Mouse (Mus musculus) CH12.LX (cell line): ENCODE measurements around the gene Nsun2. TPM values are rescaled to one million over a fixed set of nuclear protein-coding genes. Genes with fewer than 3 reads are reported as not detected.

Source experiments
- DNase-seq: peaks from one replicate; pipeline ENCODE4 v3.0.0-alpha.2; 2013; ENCODE audit errors: extremely low read depth
- H3K27ac ChIP-seq: 2 replicates; pipeline ENCODE4 v1.5.1; 2012; ENCODE audit warnings: low read depth, mild to moderate bottlenecking, control low read depth, moderate library complexity; ENCODE audit not compliant: insufficient read depth
- H3K27me3 ChIP-seq: replicated peaks from 2 replicates; pipeline ENCODE3; 2012; ENCODE audit warnings: inconsistent platforms
- H3K36me3 ChIP-seq, 2 experiments: replicated peaks in 1 of 2; 2 replicates each; pipeline versions ENCODE3 to v1.6.1; 2012; ENCODE audit warnings: inconsistent platforms in 1 of 2, low read length in 1 of 2, mild to moderate bottlenecking in 1 of 2, mixed read lengths in 1 of 2, moderate library complexity in 1 of 2; ENCODE audit not compliant: control insufficient read depth in 1 of 2, insufficient read depth in 1 of 2
- H3K4me1 ChIP-seq, 2 experiments: 2 replicates each; pipeline ENCODE4 v1.6.1; 2012; ENCODE audit warnings: inconsistent platforms in 1 of 2, moderate library complexity in 1 of 2; ENCODE audit not compliant: insufficient read depth in 2 of 2, control insufficient read depth in 1 of 2
- H3K4me2 ChIP-seq: 2 replicates; pipeline ENCODE4 v1.6.1; 2012; ENCODE audit warnings: low read depth, mild to moderate bottlenecking, control low read depth; ENCODE audit not compliant: poor library complexity, insufficient read depth, severe bottlenecking
- H3K4me3 ChIP-seq, 3 experiments: fragments of 150-350 bp in 1 of 3; sonication (generic) in 1 of 3; replicated peaks in 1 of 3; 2 replicates each; pipeline versions ENCODE3 to v1.5.1; 2011 to 2012; ENCODE audit warnings: low read depth in 2 of 3, low read length in 2 of 3, mild to moderate bottlenecking in 2 of 3, moderate library complexity in 2 of 3, control low read depth in 1 of 3, improper control_type of control experiment in 1 of 3, inconsistent platforms in 1 of 3, mixed read lengths in 1 of 3; ENCODE audit not compliant: poor library complexity in 1 of 3
- H3K79me2 ChIP-seq: replicated peaks from 2 replicates; pipeline ENCODE4 v1.6.1; 2012; ENCODE audit warnings: mild to moderate bottlenecking, moderate library complexity; ENCODE audit not compliant: control insufficient read depth, poor library complexity, insufficient read depth, severe bottlenecking; ENCODE audit errors: extremely low read depth
- H3K9ac ChIP-seq: 2 replicates; pipeline ENCODE4 v1.6.1; 2012; ENCODE audit warnings: low read depth, mild to moderate bottlenecking, control low read depth, moderate library complexity; ENCODE audit not compliant: insufficient read depth
- H3K9me3 ChIP-seq: replicated peaks from 2 replicates; pipeline ENCODE3; 2012; ENCODE audit warnings: low read length, inconsistent platforms, mixed read lengths
- BHLHE40 ChIP-seq: IDR thresholded peaks from 2 replicates; pipeline ENCODE4 v1.6.1; 2011; ENCODE audit warnings: mild to moderate bottlenecking, low read depth, low read length, improper control_type of control experiment
- CTCF ChIP-seq, 2 experiments: IDR thresholded peaks in 1 of 2; conservative IDR thresholded peaks in 1 of 2; 2 replicates each; pipeline ENCODE4 v1.5.1; 2011 to 2012; ENCODE audit warnings: low read depth in 2 of 2, low read length in 2 of 2, improper control_type of control experiment in 1 of 2, inconsistent platforms in 1 of 2, mild to moderate bottlenecking in 1 of 2, moderate library complexity in 1 of 2
- ELF1 ChIP-seq: IDR thresholded peaks from 2 replicates; pipeline ENCODE4 v1.6.1; 2014; ENCODE audit warnings: low read depth, mild to moderate bottlenecking, inconsistent platforms, low read length, improper control_type of control experiment
- ETS1 ChIP-seq: conservative IDR thresholded peaks from 2 replicates; pipeline ENCODE4 v1.6.1; 2012; ENCODE audit warnings: low read depth, mild to moderate bottlenecking, inconsistent platforms, low read length, improper control_type of control experiment, moderate library complexity
- IRF4 ChIP-seq: IDR thresholded peaks from 2 replicates; pipeline ENCODE4 v1.6.1; 2014; ENCODE audit warnings: low read depth, mild to moderate bottlenecking, inconsistent platforms, low read length, improper control_type of control experiment
- JUND ChIP-seq: conservative IDR thresholded peaks from 2 replicates; pipeline ENCODE4 v1.6.1; 2011; ENCODE audit warnings: low read depth, low read length, improper control_type of control experiment
- MAZ ChIP-seq: IDR thresholded peaks from 2 replicates; pipeline ENCODE4 v1.6.1; 2012; ENCODE audit warnings: low read depth, mild to moderate bottlenecking, inconsistent platforms, low read length, improper control_type of control experiment, moderate library complexity
- MEF2A ChIP-seq: IDR thresholded peaks from 2 replicates; pipeline ENCODE4 v1.6.1; 2014; ENCODE audit warnings: low read depth, mild to moderate bottlenecking, inconsistent platforms, low read length, improper control_type of control experiment, borderline replicate concordance
- MYC ChIP-seq: IDR thresholded peaks from 2 replicates; pipeline ENCODE4 v1.6.1; 2011; ENCODE audit warnings: low read depth, mild to moderate bottlenecking, improper control_type of control experiment, low read length
- NELFE ChIP-seq: IDR thresholded peaks from 2 replicates; pipeline ENCODE4 v1.6.1; 2011; ENCODE audit warnings: low read depth, low read length, improper control_type of control experiment
- POLR2AphosphoS2 ChIP-seq: IDR thresholded peaks from 2 replicates; pipeline ENCODE4 v1.6.1; 2011; ENCODE audit warnings: low read depth, low read length, improper control_type of control experiment
- SMC3 ChIP-seq: IDR thresholded peaks from 2 replicates; pipeline ENCODE4 v1.6.1; 2011; ENCODE audit warnings: low read depth, low read length, improper control_type of control experiment
- ZKSCAN1 ChIP-seq: IDR thresholded peaks from 2 replicates; pipeline ENCODE4 v1.6.1; 2012; ENCODE audit warnings: low read depth, inconsistent platforms, low read length, improper control_type of control experiment, borderline replicate concordance
- ZMIZ1 ChIP-seq: IDR thresholded peaks from 2 replicates; pipeline ENCODE4 v1.6.1; 2012; ENCODE audit warnings: low read depth, mild to moderate bottlenecking, inconsistent platforms, low read length, improper control_type of control experiment
- ZNF384 ChIP-seq: IDR thresholded peaks from 2 replicates; pipeline ENCODE4 v1.6.1; 2012; ENCODE audit warnings: low read depth, low read length, improper control_type of control experiment, inconsistent platforms
- dilution Hi-C: fragments of 300-500 bp; cut with MboI; formaldehyde crosslinking; loops from 2 replicates; pipeline ENCODE4 v1.14.3; 2020; ENCODE audit warnings: low sequenced_read_pairs; ENCODE audit not compliant: extremely low pct_unique_long_range_greater_than_20kb, extremely low pct_ligation_motif_present
- in situ Hi-C: fragments of 300-500 bp; cut with MboI; formaldehyde crosslinking; loops from 3 replicates; pipeline ENCODE4 v1.14.3; 2019; ENCODE audit warnings: low sequenced_read_pairs, low pct_ligation_motif_present, low pct_unique_long_range_greater_than_20kb, mixed read lengths
- polyA plus RNA-seq: library from polyadenylated mRNA; unstranded; fragments of >175 nt; gene quantifications from 2 replicates; pipeline ENCODE4 v1.2.1, GENCODE M21; 2012; ENCODE audit warnings: low read depth; ENCODE audit not compliant: insufficient read length
- total RNA-seq, 2 experiments: library from RNA; depleted of rRNA; stranded (reverse); fragments of 300-350 nt in 1 of 2; fragments of >200 nt in 1 of 2; gene quantifications; 2 replicates each; pipeline ENCODE4 v1.2.3; 2012 to 2014

Nsun2 gene
- total and polyA plus RNA-seq, 3 experiments: 178 to 292 (median 279) TPM

GRCm38 (mm10) chr13:69639251-69639650 is 105.7 kb downstream of the Nsun2 start:
- no peak overlapping the region for H3K9ac ChIP-seq
- peaks cover 63 to 92% of the 10 kb centered on the region in 2 experiments for H3K36me3 ChIP-seq
- H3K27me3 ChIP-seq: no peaks in the 10 kb centered on the region
- no peak overlapping the region for H3K4me3 ChIP-seq
- no peaks in the 10 kb centered on the region for H3K79me2 ChIP-seq
- H3K27ac ChIP-seq: no peak overlapping the region
- no peak for TF ChIP-seq IRF4
- TF ChIP-seq MAZ: no peak
- TF ChIP-seq ETS1: no peak
- TF ChIP-seq ZMIZ1: no peak
- TF ChIP-seq SMC3: no peak
- no peak for TF ChIP-seq POLR2AphosphoS2
- no peak for TF ChIP-seq ELF1
- no peak for TF ChIP-seq JUND
- TF ChIP-seq ZNF384: no peak
- TF ChIP-seq BHLHE40: no peak
- no peak for TF ChIP-seq CTCF (conservative IDR thresholded peaks at IDR 0.05 in 1 of 2, IDR thresholded peaks at IDR 0.05 in 1 of 2; ENCODE audit: low read depth in 2 of 2, low read length in 2 of 2)
- in situ Hi-C loops: no loop called here
- no peak for DNase-seq
- peaks cover 1 to 7% of the 10 kb centered on the region in 2 experiments; a peak in 3 of 4 replicates for H3K4me1 ChIP-seq
- no peak overlapping the region for H3K4me2 ChIP-seq
- no peaks in the 10 kb centered on the region for H3K9me3 ChIP-seq
- dilution Hi-C loops: no loop called here

GRCm38 (mm10) chr13:69640126-69640525 is 106.6 kb downstream of the Nsun2 start:
- Histone ChIP-seq H3K27me3 (no peaks in the 10 kb centered on the region), H3K36me3 (peaks cover 55 to 84% of the 10 kb centered on the region in 2 experiments), H3K4me3 (no peak overlapping the region), H3K9ac (no peak overlapping the region), H3K9me3 (no peaks in the 10 kb centered on the region), H3K4me1 (peaks cover 10 to 16% of the 10 kb centered on the region in 2 experiments), H3K79me2 (no peaks in the 10 kb centered on the region), H3K27ac (no peak overlapping the region), H3K4me2 (no peak overlapping the region)
- dilution Hi-C loops: no loop called here
- no peak for DNase-seq
- in situ Hi-C loops: no loop called here
- TF ChIP-seq SMC3 (no peak), ZKSCAN1 (no peak), MEF2A (no peak), MYC (no peak), IRF4 (no peak), NELFE (no peak)
